Mouse (Mus musculus): ENCODE results near the gene Prr19. TPM values are rescaled to one million over a fixed set of nuclear protein-coding genes. Genes with fewer than 3 reads are reported as not detected.
A peak's percentile ranks its signal among the peaks of the same experiment; 100 is the strongest.

Gene Prr19
- polyA plus RNA-seq, 1 experiment, result 0.20 TPM

DNA sequence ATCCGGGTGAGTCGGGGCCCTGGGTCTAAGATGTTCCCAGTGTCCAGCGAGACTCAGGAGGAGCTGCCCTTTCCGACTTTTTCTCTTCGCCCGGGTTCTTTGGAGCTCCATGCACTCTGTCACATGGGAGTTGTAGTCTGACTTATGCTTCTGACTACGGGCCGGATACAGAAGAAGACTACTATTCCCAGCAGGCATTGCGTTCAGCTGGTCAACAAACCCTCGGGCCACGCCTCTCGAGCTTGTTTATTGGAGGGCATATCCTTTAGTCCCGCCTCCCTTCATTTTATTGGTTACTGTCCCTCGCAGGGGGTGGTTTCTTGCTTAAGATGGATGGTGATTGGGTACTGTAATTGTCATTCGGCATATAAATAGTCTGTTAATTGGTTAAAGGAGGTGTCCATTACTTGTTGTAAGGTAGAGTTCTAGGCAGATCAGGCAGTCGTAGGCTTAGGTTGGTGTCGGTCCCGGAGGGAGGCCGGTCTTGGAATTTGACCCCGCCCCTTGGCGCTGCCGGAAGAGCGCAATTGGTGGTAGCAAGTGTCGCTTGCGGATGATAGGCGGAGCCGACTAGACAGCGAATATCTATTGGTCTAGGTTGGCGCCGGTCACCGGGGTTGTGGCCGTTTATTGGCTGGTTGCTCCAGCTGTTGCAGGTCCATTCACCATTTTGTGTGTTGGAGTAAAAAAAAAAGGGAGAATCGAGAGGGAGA lies 33.3 kb upstream of the Prr19 start:
- DNase-seq, result peak; percentile 99 to 100
- peak overlapping the region; percentile 96 for H3K4me3 ChIP-seq (replicated peaks; ENCODE audit: insufficient read depth, low read depth, low read length)
- H3K4me1 ChIP-seq (ENCODE audit: control insufficient read depth, insufficient read depth, low read length), result peaks cover 19% of the 10 kb centered on the region
- no peaks in the 10 kb centered on the region for H3K27me3 ChIP-seq (ENCODE audit: control insufficient read depth, insufficient read depth, low read length)
- WGBS, result under 1% methylated on average over 33 of the region's 33 CpGs
- peak overlapping the region; percentile 99 for H3K27ac ChIP-seq (ENCODE audit: insufficient read depth, low read length)
- TF ChIP-seq CTCF (IDR thresholded peaks at IDR 0.05; ENCODE audit: borderline replicate concordance, insufficient read depth, low read depth, low read length), result no peak
- TF ChIP-seq POLR2A (IDR thresholded peaks at IDR 0.05; ENCODE audit: borderline replicate concordance, insufficient read depth, low read length), result 0 out of 2 replicates have a peak, but pooled peaks have one; percentile 13

DNA sequence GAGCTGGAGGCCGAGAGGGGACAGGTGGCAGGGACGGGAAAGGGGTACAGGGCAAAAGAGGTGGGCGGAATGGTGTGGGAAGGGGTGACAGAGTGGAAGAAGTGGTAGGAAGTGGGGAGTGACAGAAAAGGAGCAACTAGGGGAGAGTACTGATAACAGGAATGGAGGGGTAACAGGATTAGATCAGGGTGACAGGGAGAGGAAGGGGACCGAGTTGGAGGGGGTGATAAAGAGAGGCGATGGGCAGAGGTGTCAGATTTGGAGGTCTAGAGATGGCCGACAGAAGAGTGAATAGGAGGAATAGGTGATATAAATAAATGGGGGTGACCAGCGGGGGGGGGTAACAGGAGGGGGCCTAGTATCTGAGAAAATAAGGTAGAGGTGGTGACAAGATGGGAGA lies 32.6 kb upstream of the Prr19 start:
- Histone ChIP-seq H3K4me3 (replicated peaks; ENCODE audit: insufficient read depth, low read depth, low read length) (peak overlapping the region; percentile 96), H3K4me1 (ENCODE audit: control insufficient read depth, insufficient read depth, low read length) (peaks cover 19% of the 10 kb centered on the region), H3K27ac (ENCODE audit: insufficient read depth, low read length) (peak overlapping the region; percentile 68), H3K27me3 (ENCODE audit: control insufficient read depth, insufficient read depth, low read length) (no peaks in the 10 kb centered on the region)
- peak in 1 of 2 experiments; percentile 35 for DNase-seq
- WGBS, result under 1% methylated on average over 7 of the region's 7 CpGs
- TF ChIP-seq CTCF (IDR thresholded peaks at IDR 0.05; ENCODE audit: borderline replicate concordance, insufficient read depth, low read depth, low read length) (no peak), POLR2A (IDR thresholded peaks at IDR 0.05; ENCODE audit: borderline replicate concordance, insufficient read depth, low read length) (no peak)

DNA sequence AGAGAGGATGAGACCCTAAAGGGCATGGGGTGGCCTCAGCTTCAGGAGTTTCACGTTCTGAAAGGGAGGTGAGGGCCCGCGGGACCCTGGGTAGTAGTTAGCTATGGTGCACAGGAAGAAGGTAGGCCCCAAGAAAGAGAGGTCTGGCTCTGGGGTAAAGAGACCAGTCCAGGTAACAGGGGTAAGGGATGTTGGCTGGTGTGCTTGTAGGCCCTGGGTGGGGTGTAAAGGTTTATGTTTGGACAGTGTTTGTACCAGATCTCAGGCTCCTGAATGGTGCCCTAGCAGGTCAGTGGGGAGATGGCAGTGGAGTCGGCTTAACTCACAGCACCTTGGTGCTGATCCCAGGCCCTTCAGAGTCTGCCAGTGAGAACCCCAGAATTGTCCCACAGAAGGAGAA lies 32.2 kb upstream of the Prr19 start:
- 18% methylated on average over 4 of the region's 4 CpGs for WGBS
- peak overlapping the region; percentile 96 for H3K4me3 ChIP-seq (replicated peaks; ENCODE audit: insufficient read depth, low read depth, low read length)
- H3K27ac ChIP-seq (ENCODE audit: insufficient read depth, low read length), result peak overlapping the region; percentile 31; the same call in 1 of the 2 replicates
- peaks cover 19% of the 10 kb centered on the region for H3K4me1 ChIP-seq (ENCODE audit: control insufficient read depth, insufficient read depth, low read length)
- TF ChIP-seq CTCF (IDR thresholded peaks at IDR 0.05; ENCODE audit: borderline replicate concordance, insufficient read depth, low read depth, low read length) (no peak), POLR2A (IDR thresholded peaks at IDR 0.05; ENCODE audit: borderline replicate concordance, insufficient read depth, low read length) (no peak)
- no peaks in the 10 kb centered on the region for H3K27me3 ChIP-seq (ENCODE audit: control insufficient read depth, insufficient read depth, low read length)
- DNase-seq, result peak in 1 of 2 experiments; percentile 40

DNA sequence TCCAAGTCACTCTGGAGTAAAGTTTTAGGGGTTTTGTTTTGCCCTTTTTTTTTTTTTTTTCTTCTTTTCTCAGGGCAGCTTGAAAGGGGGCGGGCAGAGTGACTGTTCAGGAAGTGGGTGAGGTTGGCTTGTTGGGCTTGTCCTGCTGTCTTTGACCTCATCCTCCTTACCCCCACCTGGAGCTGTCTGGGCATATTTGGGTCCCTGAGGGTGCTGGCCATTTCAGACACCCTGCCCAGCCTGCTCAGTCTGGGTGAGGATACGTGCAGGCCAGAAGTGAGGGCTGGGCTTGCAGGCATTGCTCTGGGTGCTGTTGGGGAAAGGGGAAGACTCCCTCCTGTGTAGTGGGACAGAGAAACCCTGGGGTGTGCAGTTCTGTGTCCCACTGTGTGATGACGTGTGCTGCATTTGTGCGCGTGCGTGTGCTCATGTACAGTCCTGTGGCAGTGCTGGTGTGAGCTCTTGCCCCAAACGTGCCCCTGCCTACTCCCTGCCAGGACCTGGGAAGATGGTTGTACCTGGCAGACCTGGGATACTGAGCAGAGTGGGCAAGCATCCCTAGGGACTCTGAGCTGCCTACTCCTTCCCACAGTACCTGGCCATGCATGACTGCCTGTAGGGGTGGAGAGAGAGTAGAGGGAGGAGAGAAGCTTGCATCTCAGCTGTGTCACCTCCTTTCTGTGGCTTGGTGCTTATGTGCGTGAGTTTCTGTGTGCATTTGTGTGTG lies 31.5 kb upstream of the Prr19 start:
- H3K4me3 ChIP-seq (replicated peaks; ENCODE audit: insufficient read depth, low read depth, low read length), result peak overlapping the region; percentile 96
- no peak overlapping the region for H3K27ac ChIP-seq (ENCODE audit: insufficient read depth, low read length)
- no peaks in the 10 kb centered on the region for H3K27me3 ChIP-seq (ENCODE audit: control insufficient read depth, insufficient read depth, low read length)
- TF ChIP-seq POLR2A (IDR thresholded peaks at IDR 0.05; ENCODE audit: borderline replicate concordance, insufficient read depth, low read length), result no peak
- TF ChIP-seq CTCF (IDR thresholded peaks at IDR 0.05; ENCODE audit: borderline replicate concordance, insufficient read depth, low read depth, low read length), result no peak
- peak in 1 of 2 experiments; percentile 30 for DNase-seq
- 44% methylated on average over 8 of the region's 8 CpGs for WGBS
- peaks cover 21% of the 10 kb centered on the region for H3K4me1 ChIP-seq (ENCODE audit: control insufficient read depth, insufficient read depth, low read length)

DNA sequence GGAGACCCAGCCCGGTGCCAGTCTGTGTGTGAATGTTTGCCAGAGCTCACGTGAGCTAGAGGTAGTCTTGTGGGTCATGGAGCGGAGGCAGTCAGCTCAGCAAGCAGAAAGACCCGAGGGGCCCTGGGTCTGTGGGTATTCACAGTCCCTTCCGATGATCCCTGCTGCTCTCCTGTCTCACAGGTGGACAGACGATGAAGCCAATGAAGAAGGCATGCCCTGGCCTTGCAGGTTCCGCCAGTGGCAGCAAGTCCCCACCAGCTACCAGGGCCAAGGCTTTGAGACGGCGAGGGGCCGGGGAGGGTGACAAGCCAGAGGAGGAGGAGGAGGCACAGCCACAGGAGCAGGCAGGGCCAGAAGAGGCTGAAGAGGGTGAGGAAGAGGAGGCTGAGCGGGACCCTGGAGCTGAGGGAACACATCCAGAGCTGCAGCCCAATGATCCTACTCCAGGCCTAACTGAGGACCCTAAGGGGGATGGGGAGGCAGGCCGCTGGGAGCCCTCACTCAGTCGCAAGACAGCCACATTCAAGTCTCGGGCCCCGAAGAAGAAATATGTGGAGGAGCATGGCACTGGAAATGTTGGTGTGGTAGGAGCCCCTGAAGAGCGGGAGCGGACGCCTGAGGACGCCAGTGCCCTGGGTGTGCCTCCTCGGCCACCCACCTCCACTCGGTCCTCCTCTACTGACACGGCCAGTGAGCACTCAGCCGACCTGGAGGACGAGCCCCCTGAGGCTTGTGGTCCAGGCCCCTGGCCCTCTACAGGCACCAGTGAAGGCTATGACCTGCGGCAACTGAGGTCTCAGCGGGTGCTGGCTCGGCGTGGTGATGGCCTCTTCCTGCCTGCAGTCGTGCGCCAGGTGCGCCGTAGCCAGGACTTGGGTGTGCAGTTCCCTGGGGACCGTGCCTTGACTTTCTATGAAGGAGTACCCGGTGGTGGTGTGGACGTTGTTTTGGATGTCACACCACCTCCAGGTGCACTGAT lies 30.3 kb upstream of the Prr19 start:
- H3K4me3 ChIP-seq (replicated peaks; ENCODE audit: insufficient read depth, low read depth, low read length), result no peak overlapping the region
- peak in 1 of 2 experiments; percentile 33 for DNase-seq
- peaks cover 27% of the 10 kb centered on the region for H3K4me1 ChIP-seq (ENCODE audit: control insufficient read depth, insufficient read depth, low read length)
- no peak for TF ChIP-seq POLR2A (IDR thresholded peaks at IDR 0.05; ENCODE audit: borderline replicate concordance, insufficient read depth, low read length)
- no peak for TF ChIP-seq CTCF (IDR thresholded peaks at IDR 0.05; ENCODE audit: borderline replicate concordance, insufficient read depth, low read depth, low read length)
- 82% methylated on average over 35 of the region's 35 CpGs for WGBS
- no peak overlapping the region for H3K27ac ChIP-seq (ENCODE audit: insufficient read depth, low read length)
- no peaks in the 10 kb centered on the region for H3K27me3 ChIP-seq (ENCODE audit: control insufficient read depth, insufficient read depth, low read length)

DNA sequence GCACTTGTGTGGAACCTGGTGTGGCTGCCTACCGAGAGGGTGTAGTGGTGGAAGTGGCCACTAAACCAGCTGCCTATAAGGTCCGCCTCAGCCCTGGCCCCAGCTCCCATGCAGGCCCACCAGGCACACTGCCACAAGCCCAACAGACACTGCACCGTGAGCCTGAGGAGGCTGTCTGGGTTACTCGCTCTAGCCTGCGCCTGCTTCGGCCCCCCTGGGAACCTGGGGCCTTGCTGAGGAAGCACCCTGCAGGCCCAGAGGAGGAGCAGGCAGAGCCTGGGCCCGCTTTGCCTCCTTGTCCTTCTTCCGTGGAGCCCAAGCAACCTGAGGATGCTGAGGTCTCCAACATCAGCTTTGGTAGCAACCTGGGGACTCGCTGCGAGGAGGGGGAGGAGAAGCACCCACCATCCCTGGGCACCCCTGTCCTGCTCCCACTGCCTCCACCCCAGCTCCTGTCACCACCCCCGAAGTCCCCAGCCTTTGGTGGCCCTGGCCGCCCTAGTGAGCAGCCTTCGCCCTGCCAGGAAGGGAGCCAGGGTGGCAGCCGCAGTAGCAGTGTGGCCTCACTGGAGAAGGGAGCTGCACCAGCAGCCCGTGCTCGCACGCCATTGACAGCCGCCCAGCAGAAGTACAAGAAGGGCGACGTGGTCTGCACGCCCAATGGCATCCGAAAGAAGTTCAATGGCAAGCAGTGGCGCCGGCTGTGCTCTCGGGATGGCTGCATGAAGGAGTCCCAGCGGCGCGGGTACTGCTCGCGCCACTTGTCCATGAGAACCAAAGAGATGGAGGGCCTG lies 29.4 kb upstream of the Prr19 start:
- TF ChIP-seq CTCF (IDR thresholded peaks at IDR 0.05; ENCODE audit: borderline replicate concordance, insufficient read depth, low read depth, low read length) (no peak), POLR2A (IDR thresholded peaks at IDR 0.05; ENCODE audit: borderline replicate concordance, insufficient read depth, low read length) (no peak)
- peaks cover 29% of the 10 kb centered on the region for H3K4me1 ChIP-seq (ENCODE audit: control insufficient read depth, insufficient read depth, low read length)
- H3K27me3 ChIP-seq (ENCODE audit: control insufficient read depth, insufficient read depth, low read length), result no peaks in the 10 kb centered on the region
- no peak overlapping the region for H3K4me3 ChIP-seq (replicated peaks; ENCODE audit: insufficient read depth, low read depth, low read length)
- H3K27ac ChIP-seq (ENCODE audit: insufficient read depth, low read length), result no peak overlapping the region
- peak in 1 of 2 experiments; percentile 30 for DNase-seq
- 83% methylated on average over 30 of the region's 30 CpGs for WGBS

Data from cerebellum, adult 2 months (tissue).